Mouse (Mus musculus) kidney, adult 2 months (tissue): ENCODE results near the gene Iqcg. TPM values are rescaled to one million over a fixed set of nuclear protein-coding genes. Genes with fewer than 3 reads are reported as not detected.

Experiments used
- DNase-seq: peaks from one replicate; pipeline ENCODE4 v3.0.0; 2021
- H3K27ac ChIP-seq: fragments of 200-500 bp; 2 replicates; pipeline ENCODE4 v1.5.1; 2012; ENCODE audit warnings: low read depth, low read length, control low read depth, inconsistent platforms; ENCODE audit not compliant: insufficient read depth
- H3K27me3 ChIP-seq: fragments of 200-500 bp; replicated peaks from 2 replicates; pipeline ENCODE4 v1.6.1; 2012; ENCODE audit warnings: mild to moderate bottlenecking, moderate library complexity, low read length, inconsistent platforms; ENCODE audit not compliant: control insufficient read depth, insufficient read depth
- H3K36me3 ChIP-seq: fragments of 200-500 bp; 2 replicates; pipeline ENCODE4 v1.6.1; 2012; ENCODE audit warnings: mild to moderate bottlenecking, moderate library complexity, low read length, inconsistent platforms; ENCODE audit not compliant: control insufficient read depth, insufficient read depth
- H3K4me1 ChIP-seq: fragments of 200-500 bp; 2 replicates; pipeline ENCODE4 v1.6.1; 2011; ENCODE audit warnings: low read length; ENCODE audit not compliant: control insufficient read depth, insufficient read depth
- H3K4me3 ChIP-seq: fragments of 200-500 bp; 2 replicates; pipeline ENCODE4 v1.5.1; 2011; ENCODE audit warnings: mild to moderate bottlenecking, low read depth, low read length, control low read depth; ENCODE audit not compliant: insufficient read depth
- CTCF ChIP-seq: fragments of 200-500 bp; conservative IDR thresholded peaks from 2 replicates; pipeline ENCODE4 v1.5.1; 2011; ENCODE audit warnings: low read depth, mild to moderate bottlenecking, control low read depth, low read length, moderate library complexity, mixed read lengths; ENCODE audit not compliant: insufficient read depth, insufficient read length
- POLR2A ChIP-seq: fragments of 200-500 bp; IDR thresholded peaks from one replicate; pipeline ENCODE4 v1.6.1; 2011; ENCODE audit warnings: low read depth, low read length, control low read depth
- WGBS: fragments of 180-500 bp; shearing (Covaris S2); methylation state at CpG from one replicate; pipeline ENCODE4 v1.1.7; 2018; 5-methylcytosine and 5-hydroxymethylcytosine counted together
- polyA plus RNA-seq: library from polyadenylated mRNA; depleted of rRNA; stranded (reverse); fragments of >200 nt; gene quantifications from 2 replicates; pipeline ENCODE4 v1.2.3, GENCODE M21; 2012

Iqcg gene
- polyA plus RNA-seq, 1 experiment: 3.8 TPM

DNA sequence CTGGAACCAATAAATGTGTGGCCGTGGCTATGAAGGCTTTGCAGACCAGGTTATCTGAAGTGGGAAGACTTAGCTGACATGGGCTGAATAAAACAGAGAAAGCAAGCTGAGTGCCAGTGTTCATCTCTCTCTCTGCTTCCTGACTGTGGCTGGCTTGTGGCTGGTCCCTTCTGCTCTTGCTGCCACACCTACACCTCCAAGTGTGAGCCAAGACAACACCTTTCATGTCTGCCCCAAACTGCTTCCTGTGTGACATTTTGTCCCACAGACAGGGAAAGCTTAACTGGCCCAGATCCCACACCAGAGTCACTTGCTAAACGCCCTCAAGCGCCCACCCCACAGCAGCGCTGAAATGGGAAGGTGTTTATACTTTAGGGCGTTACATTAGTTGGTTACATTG is 2.9 kb downstream of the Iqcg start:
- 76% methylated on average over 5 of the region's 5 CpGs for WGBS
- Histone ChIP-seq H3K36me3 (no peaks in the 10 kb centered on the region), H3K27me3 (no peaks in the 10 kb centered on the region), H3K4me1 (peaks cover 2% of the 10 kb centered on the region), H3K4me3 (no peak overlapping the region), H3K27ac (no peak overlapping the region)
- DNase-seq: no peak
- TF ChIP-seq POLR2A: no peak
- TF ChIP-seq CTCF: no peak

DNA sequence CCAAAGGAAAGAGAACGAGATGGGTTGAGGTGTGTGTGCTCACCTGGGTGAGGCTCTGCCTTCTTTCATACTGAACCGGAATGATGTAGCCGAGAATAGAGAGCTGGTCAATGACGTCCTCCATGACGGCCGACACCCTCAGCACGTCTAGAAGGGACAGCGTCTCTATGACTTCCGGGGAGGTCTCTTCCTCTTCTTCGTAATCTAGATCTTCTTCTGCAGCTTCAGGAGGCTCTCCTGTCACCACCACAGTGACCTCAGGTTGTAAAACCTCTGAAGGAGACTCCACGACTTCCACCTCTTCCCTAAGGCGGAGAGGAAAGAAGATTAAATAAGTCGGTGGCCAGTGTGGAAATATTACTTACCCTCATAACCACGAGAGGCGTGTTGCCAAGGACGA is 6.2 kb downstream of the Iqcg start:
- Histone ChIP-seq H3K27ac (no peak overlapping the region), H3K36me3 (no peaks in the 10 kb centered on the region), H3K4me3 (no peak overlapping the region), H3K4me1 (no peaks in the 10 kb centered on the region), H3K27me3 (no peaks in the 10 kb centered on the region)
- DNase-seq: no peak
- 93% methylated on average over 16 of the region's 16 CpGs for WGBS
- TF ChIP-seq POLR2A (no peak), CTCF (no peak)

DNA sequence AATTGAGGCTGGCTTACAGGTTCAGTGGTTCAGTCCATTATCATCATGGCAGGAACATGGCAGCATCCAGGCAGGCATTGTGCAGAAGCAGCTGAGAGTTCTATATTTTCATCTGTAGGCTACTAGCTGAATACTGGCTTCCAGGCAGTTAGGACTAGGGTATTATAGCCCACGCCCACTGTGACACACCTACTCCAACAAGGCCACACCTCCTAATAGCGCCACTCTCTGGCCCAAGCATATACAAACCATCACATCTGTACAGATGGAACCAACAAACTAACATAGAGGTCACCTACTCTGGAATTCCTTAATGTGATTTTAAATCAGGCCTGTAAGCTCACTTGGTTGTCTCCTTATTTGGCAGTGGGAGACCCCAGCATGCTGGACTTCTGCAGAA is 7.3 kb downstream of the Iqcg start:
- no peaks in the 10 kb centered on the region for H3K36me3 ChIP-seq
- 81% methylated on average over 2 of the region's 2 CpGs for WGBS

DNA sequence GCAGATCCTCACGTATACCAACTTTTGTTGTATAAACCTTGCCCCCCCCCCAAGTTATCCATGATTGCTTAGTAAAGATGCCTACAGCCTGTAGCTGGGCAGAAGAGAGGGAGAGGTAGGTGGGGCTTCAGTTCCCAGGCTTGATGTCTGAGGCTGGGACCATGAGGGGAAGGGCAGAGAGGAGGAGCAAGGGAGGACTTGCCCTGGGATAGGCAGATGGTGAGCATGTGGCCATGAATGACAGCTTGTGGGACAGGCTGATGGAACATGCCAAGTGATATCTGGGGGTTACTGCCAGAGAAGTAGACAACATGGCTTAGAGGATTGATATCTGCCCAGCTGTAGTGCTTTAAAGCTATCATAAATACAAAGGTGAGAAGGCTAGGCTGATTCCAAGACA is 8.0 kb downstream of the Iqcg start:
- WGBS: 90% methylated on average over 1 of the region's 1 CpGs
- Histone ChIP-seq H3K4me1 (no peaks in the 10 kb centered on the region), H3K27me3 (no peaks in the 10 kb centered on the region), H3K36me3 (no peaks in the 10 kb centered on the region), H3K4me3 (no peak overlapping the region), H3K27ac (no peak overlapping the region)
- DNase-seq: no peak
- TF ChIP-seq CTCF (no peak), POLR2A (no peak)

More for the DNA sequence above, 7.3 kb downstream of the Iqcg start:
- no peaks in the 10 kb centered on the region for H3K27me3 ChIP-seq
- H3K27ac ChIP-seq: no peak overlapping the region
- no peaks in the 10 kb centered on the region for H3K4me1 ChIP-seq
- DNase-seq: no peak
- no peak overlapping the region for H3K4me3 ChIP-seq
- TF ChIP-seq POLR2A: no peak
- no peak for TF ChIP-seq CTCF

DNA sequence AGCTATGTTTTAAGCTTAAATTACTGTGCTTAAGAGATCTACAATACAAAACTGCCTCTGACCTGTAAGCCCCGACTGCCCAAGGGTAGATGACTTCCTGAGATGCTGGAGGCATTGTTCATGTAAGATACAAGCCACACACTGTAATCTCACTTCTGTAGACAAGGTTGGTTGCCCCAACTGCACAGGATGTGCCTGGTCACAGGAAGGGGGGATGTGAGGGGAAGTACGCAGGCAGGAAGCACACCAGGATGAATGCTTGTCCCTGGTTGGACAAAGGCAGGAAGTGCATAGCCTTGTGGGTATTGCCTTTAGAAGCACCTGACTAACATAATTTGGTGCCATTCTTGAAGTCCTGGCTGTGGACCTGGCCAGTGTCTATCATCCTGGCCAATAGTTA is 12.8 kb downstream of the Iqcg start:
- no peak for TF ChIP-seq POLR2A
- no peak overlapping the region for H3K4me3 ChIP-seq
- H3K4me1 ChIP-seq: no peaks in the 10 kb centered on the region; the same call in 1 of the 2 replicates
- no peak overlapping the region for H3K27ac ChIP-seq
- H3K36me3 ChIP-seq: no peaks in the 10 kb centered on the region
- no peaks in the 10 kb centered on the region for H3K27me3 ChIP-seq
- no peak for DNase-seq
- WGBS: 69% methylated on average over 2 of the region's 2 CpGs

DNA sequence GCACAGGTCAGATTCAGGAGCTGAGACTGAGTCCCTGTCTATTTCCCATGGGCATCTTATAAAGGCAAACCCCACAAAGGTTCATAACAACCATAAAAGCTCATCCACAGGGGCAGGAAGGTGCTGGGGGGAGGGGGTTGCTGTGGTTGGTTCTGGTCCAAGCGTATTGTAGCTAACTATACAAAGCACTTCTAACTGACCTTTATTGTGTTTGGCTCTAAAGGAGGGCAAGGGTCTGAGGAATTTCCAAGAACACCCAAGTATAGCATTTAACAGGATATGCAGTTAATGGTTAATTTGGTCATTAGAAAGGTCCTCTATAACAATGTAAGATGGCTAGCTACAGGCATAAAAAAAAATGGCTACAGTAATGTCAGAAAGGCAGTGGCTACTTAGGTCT is 13.3 kb downstream of the Iqcg start:
- no peak for DNase-seq
- Histone ChIP-seq H3K36me3 (no peaks in the 10 kb centered on the region), H3K27ac (no peak overlapping the region), H3K4me3 (no peak overlapping the region), H3K4me1 (no peaks in the 10 kb centered on the region; the same call in 1 of the 2 replicates), H3K27me3 (no peaks in the 10 kb centered on the region)
- TF ChIP-seq POLR2A: no peak
- TF ChIP-seq CTCF: no peak
- 57% methylated on average over 1 of the region's 1 CpGs for WGBS

DNA sequence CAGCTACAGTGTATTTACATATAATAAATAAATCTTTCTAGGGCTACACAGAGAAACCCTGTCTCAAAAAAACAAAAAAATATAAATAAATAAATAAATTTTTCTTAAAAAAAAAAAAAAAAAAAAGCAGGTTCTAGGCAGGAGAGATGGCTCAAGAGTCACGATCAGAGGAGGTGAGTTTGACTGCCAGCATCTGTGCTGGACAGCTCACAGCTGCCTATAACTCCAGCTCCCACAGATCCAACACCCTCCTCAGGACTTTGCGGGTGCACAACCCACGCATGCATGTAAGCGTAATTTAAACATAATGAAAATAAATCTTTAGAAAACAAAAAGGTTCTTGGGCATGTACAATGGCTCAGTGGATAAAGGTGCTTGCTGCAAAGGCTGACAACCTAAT is 20.0 kb downstream of the Iqcg start:
- WGBS: 81% methylated on average over 4 of the region's 4 CpGs
- Histone ChIP-seq H3K27me3 (no peaks in the 10 kb centered on the region), H3K36me3 (no peaks in the 10 kb centered on the region), H3K4me3 (no peak overlapping the region), H3K27ac (no peak overlapping the region), H3K4me1 (no peaks in the 10 kb centered on the region)
- no peak for DNase-seq
- TF ChIP-seq CTCF (no peak), POLR2A (no peak)

DNA sequence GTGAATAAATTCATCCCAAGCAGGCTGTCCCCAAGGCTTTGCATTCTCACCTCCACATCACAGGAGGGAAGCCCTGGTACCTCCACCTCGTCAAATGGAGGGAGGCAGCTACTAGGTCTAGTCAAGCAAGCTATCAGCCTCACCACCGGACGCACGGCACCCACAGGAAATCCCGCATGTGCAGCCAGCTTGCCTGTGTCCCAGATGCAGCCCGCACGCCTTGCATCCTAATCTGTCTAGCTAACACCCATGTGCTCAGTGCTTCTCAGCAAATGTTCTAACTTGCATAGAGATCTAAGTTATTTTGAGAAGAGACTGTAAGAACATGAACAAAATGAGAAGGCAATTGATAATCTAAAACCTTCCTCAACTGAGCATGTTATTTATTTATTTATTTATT is 29.7 kb downstream of the Iqcg start:
- no peaks in the 10 kb centered on the region for H3K27me3 ChIP-seq
- no peaks in the 10 kb centered on the region for H3K36me3 ChIP-seq
- H3K4me1 ChIP-seq: no peaks in the 10 kb centered on the region
- 88% methylated on average over 7 of the region's 7 CpGs for WGBS
- no peak for DNase-seq
- H3K27ac ChIP-seq: no peak overlapping the region
- H3K4me3 ChIP-seq: no peak overlapping the region
- no peak for TF ChIP-seq POLR2A
- no peak for TF ChIP-seq CTCF
